Mouse (Mus musculus) liver, postnatal 0 days (tissue): Measurements from ENCODE around the gene Tmem131.

Source experiments
- CTCF ChIP-seq: sonication (generic); IDR thresholded peaks from 2 replicates; pipeline ENCODE4 v1.5.1; 2016; ENCODE audit warnings: antibody characterized with exemption, low read depth
- EP300 ChIP-seq: IDR thresholded peaks from 2 replicates; pipeline ENCODE4 v1.6.1; 2016; ENCODE audit warnings: antibody characterized with exemption, low read depth, mild to moderate bottlenecking

DNA sequence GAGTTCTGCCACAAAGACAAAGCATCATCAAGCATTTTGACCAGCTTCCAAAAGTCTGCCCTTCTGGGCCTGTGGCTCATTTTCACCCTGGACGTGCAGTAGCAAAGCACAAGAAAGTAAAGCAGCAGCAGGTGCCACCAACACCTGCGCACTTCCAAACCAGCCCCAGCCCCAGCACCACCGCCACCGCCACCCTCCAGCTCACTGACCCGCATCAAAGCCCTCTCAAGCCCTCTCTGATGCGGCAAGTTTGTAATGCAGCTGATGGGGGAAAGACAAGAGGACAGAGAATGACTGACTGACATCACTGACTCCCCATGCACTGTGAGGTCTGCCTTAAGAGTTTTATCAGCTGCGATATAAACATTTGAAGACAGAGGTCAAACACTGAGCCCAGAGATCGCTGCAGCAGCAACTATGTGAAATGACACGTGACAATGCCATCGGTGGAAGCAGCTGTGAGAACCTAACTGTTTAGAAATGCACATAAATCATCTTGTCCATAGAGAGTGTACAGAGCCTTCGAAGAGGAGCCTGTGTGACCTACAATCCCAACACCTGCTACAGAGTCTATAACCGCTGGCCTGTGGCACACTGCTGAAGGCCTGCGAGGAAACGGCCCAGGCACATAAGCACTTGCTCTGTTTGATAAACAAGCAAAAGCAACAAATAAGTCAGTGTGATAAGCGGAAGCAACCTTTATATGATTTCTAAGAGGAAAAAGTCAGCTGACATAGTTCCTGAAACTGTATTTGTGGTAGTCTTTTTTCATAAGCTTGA is 21.7 kb downstream of the Tmem131 start:
- TF ChIP-seq CTCF = no peak
- no peak for TF ChIP-seq EP300
